Comparison of ENCODE assay signal across 22 mouse cellular contexts in genomic region chr17:15253785-15254184, GRCm38 (mm10).
"Had no signal": no experiment of that assay in that cellular context is flagged by ENCODE, and none has a peak within 500 bp of the region (broad histone marks: within the 10 kb centered on the region; RNA-seq: fewer than 3 reads in every experiment).

No protein-coding gene starts in this region.

- H3K4me1 ChIP-seq: heart, embryonic 13.5 days; heart, embryonic 15.5 days; hindbrain, embryonic 13.5 days; hindbrain, embryonic 15.5 days; limb, embryonic 10.5 days; limb, embryonic 12.5 days; liver, embryonic 13.5 days; liver, embryonic 15.5 days had no signal

- DNase-seq: gastrocnemius, postnatal 14 days; gastrocnemius, postnatal 36 days; heart, adult 2 months; heart, postnatal 36 days; kidney, adult 18-20 months; kidney, adult 8-10 months; kidney, postnatal 10 days; kidney, postnatal 25 days; kidney, postnatal 4 days; liver; liver, embryonic 13.5 days had no signal

- H3K27ac ChIP-seq: heart, adult 2 months; heart, embryonic 13.5 days; heart, embryonic 15.5 days; hindbrain, embryonic 13.5 days; hindbrain, embryonic 15.5 days; hindbrain, postnatal 0 days; layer of hippocampus, adult 2 months; left cerebral cortex, adult 2 months; limb, embryonic 10.5 days; limb, embryonic 12.5 days; liver, embryonic 13.5 days; liver, embryonic 15.5 days had no signal

- H3K36me3 ChIP-seq: heart, embryonic 13.5 days; heart, embryonic 15.5 days; hindbrain, embryonic 13.5 days; hindbrain, embryonic 15.5 days; limb, embryonic 10.5 days; limb, embryonic 12.5 days; liver, embryonic 13.5 days; liver, embryonic 15.5 days had no signal

- H3K9ac ChIP-seq: heart, embryonic 13.5 days; heart, embryonic 15.5 days; hindbrain, embryonic 13.5 days; hindbrain, embryonic 15.5 days; limb, embryonic 12.5 days; liver, embryonic 13.5 days; liver, embryonic 15.5 days had no signal

- ATAC-seq: hindbrain, postnatal 0 days had no signal

- H3K4me3 ChIP-seq: heart, adult 2 months; heart, embryonic 13.5 days; heart, embryonic 15.5 days; hindbrain, embryonic 13.5 days; hindbrain, embryonic 15.5 days; layer of hippocampus, adult 2 months; left cerebral cortex, adult 2 months; limb, embryonic 10.5 days; limb, embryonic 12.5 days; liver, embryonic 13.5 days; liver, embryonic 15.5 days had no signal

- H3K9me3 ChIP-seq: heart, embryonic 13.5 days; heart, embryonic 15.5 days; hindbrain, embryonic 13.5 days; hindbrain, embryonic 15.5 days; limb, embryonic 10.5 days; limb, embryonic 12.5 days; liver, embryonic 13.5 days; liver, embryonic 15.5 days had no signal

- H3K4me2 ChIP-seq: heart, embryonic 13.5 days; heart, embryonic 15.5 days; hindbrain, embryonic 13.5 days; hindbrain, embryonic 15.5 days; limb, embryonic 12.5 days; liver, embryonic 11.5 days; liver, embryonic 13.5 days; liver, embryonic 15.5 days had no signal

- H3K27me3 ChIP-seq: heart, embryonic 15.5 days; hindbrain, embryonic 15.5 days; limb, embryonic 12.5 days; liver, embryonic 13.5 days; liver, embryonic 15.5 days had no signal
